Mouse (Mus musculus) stomach, embryonic 14.5 days (tissue): ENCODE measurements around the gene 1700006A11Rik. TPM values are rescaled to one million over a fixed set of nuclear protein-coding genes. Genes with fewer than 3 reads are reported as not detected.
"Not testable (repeated sequence)": the region's sequence is repeated elsewhere in the genome, so short reads cannot be mapped to it uniquely, and the experiment has no call there.

Experiments used
- ATAC-seq: fragments of 200-750 bp; cut with Nextera tagmentation; 2 replicates; pipeline ENCODE4 v1.8.0; 2017; ENCODE audit warnings: low read depth, moderate TSS enrichment; ENCODE audit not compliant: insufficient number of reproducible peaks, insufficient read depth, low FRiP score
- H3K27ac ChIP-seq: fragments of 300-500 bp; sonication (generic); 2 replicates; pipeline ENCODE4 v1.5.1; 2014; ENCODE audit warnings: mild to moderate bottlenecking, low read length, moderate library complexity, mixed read lengths
- H3K27me3 ChIP-seq: fragments of 300-500 bp; sonication (generic); 2 replicates; pipeline ENCODE4 v1.6.1; 2014; ENCODE audit warnings: low read length, control low read depth, mixed read lengths; ENCODE audit not compliant: control insufficient read depth, insufficient read depth
- H3K36me3 ChIP-seq: fragments of 300-500 bp; sonication (generic); 2 replicates; pipeline ENCODE4 v1.6.1; 2014; ENCODE audit warnings: mild to moderate bottlenecking, control low read depth, low read length, moderate library complexity, mixed read lengths; ENCODE audit not compliant: control insufficient read depth, insufficient read depth
- H3K4me1 ChIP-seq: fragments of 300-500 bp; sonication (generic); 2 replicates; pipeline ENCODE4 v1.6.1; 2014; ENCODE audit warnings: low read length, control low read depth, mixed read lengths; ENCODE audit not compliant: control insufficient read depth, insufficient read depth
- H3K4me2 ChIP-seq: fragments of 300-500 bp; sonication (generic); replicated peaks from 2 replicates; pipeline ENCODE4 v1.6.1; 2014; ENCODE audit warnings: low read depth, low read length, control low read depth
- H3K4me3 ChIP-seq: fragments of 300-500 bp; sonication (generic); 2 replicates; pipeline ENCODE4 v1.5.1; 2014; ENCODE audit warnings: low read depth, low read length, control low read depth
- H3K9ac ChIP-seq: fragments of 300-500 bp; sonication (generic); replicated peaks from 2 replicates; pipeline ENCODE4 v1.6.1; 2014; ENCODE audit warnings: low read depth, mild to moderate bottlenecking, control low read depth, low read length, moderate library complexity, mixed read lengths
- H3K9me3 ChIP-seq: fragments of 300-500 bp; sonication (generic); 2 replicates; pipeline ENCODE4 v1.6.1; 2016; ENCODE audit warnings: low read depth, low read length, control low read depth; ENCODE audit not compliant: control insufficient read depth
- WGBS: fragments of 180-500 bp; shearing (Covaris S2); extraction: QIAGEN DNeasy Blood & Tissue Kit; methylation state at CpG from one replicate; pipeline ENCODE4 v1.1.7; 2014; 5-methylcytosine and 5-hydroxymethylcytosine counted together
- polyA plus RNA-seq: library from polyadenylated mRNA; unstranded; fragments of >200 nt; fragmentation: Nextera tagmentation; extraction: Ambion mirVana; gene quantifications from 2 replicates; pipeline ENCODE4 v1.2.1, GENCODE M21; 2014

1700006A11Rik gene
- not detected in 2 replicates for polyA plus RNA-seq

- 86% methylated on average over 1 of the region's 1 CpGs for WGBS
- no peaks in the 10 kb centered on the region for H3K4me1 ChIP-seq
- H3K4me3 ChIP-seq: no peak within 1 kb of the TSS
- H3K36me3 ChIP-seq: no peaks in the 10 kb centered on the region
- H3K9ac ChIP-seq: no peak within 1 kb of the TSS
- no peak within 1 kb of the TSS for H3K4me2 ChIP-seq
- no peaks in the 10 kb centered on the region for H3K27me3 ChIP-seq
- H3K9me3 ChIP-seq: no peaks in the 10 kb centered on the region
- no peak for ATAC-seq
- no peak within 1 kb of the TSS for H3K27ac ChIP-seq
Measured at GRCm38 (mm10) chr3:124425940-124426339, at the start of gene 1700006A11Rik. 1700006A11Rik (minus strand) TSS chr3:124426040.

- ATAC-seq: not testable (repeated sequence)
- WGBS: 85% methylated on average over 5 of the region's 5 CpGs
Measured at GRCm38 (mm10) chr3:124474291-124474690, 48.5 kb upstream of the 1700006A11Rik start.

DNA sequence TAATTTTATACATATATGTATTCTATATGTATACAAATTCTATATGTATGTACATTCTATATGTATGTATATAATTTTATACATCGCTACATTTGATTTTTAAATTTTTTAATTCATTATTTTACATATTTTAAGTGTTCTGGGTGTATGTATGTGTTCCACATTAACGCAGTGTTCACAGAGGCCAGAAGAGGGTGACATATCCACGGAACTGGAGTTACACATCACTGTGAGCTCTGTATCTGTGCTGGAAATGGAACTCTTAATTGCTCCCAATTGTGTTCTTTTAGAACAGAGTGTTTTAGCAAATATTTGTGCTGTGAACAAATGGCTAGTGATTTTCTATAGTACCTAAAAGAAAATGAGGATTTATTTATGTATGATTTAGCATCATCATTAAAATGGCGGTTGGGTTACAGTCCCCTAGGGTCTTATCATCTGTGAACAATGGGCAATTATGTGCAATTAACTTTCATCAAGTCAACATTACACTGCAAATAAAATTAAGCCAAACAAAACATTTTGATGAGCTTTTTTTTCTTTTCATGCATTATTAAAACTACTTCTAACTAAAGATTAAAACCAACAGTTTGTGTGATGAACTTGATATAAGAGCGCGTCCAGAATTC lies 40.4 kb upstream of the 1700006A11Rik start:
- Histone ChIP-seq H3K9me3 (no peaks in the 10 kb centered on the region), H3K27me3 (no peaks in the 10 kb centered on the region), H3K4me1 (no peaks in the 10 kb centered on the region), H3K4me3 (no peak overlapping the region), H3K36me3 (no peaks in the 10 kb centered on the region), H3K27ac (no peak overlapping the region), H3K4me2 (no peak overlapping the region), H3K9ac (no peak overlapping the region)
- ATAC-seq: no peak
- 86% methylated on average over 6 of the region's 6 CpGs for WGBS

More at GRCm38 (mm10) chr3:124474291-124474690, 48.5 kb upstream of the 1700006A11Rik start:
- H3K9me3 ChIP-seq, H3K36me3 ChIP-seq, H3K4me3 ChIP-seq, H3K4me1 ChIP-seq, H3K27ac ChIP-seq, H3K27me3 ChIP-seq, H3K9ac ChIP-seq, H3K4me2 ChIP-seq: not testable (repeated sequence)

GRCm38 (mm10) chr3:124392201-124392600 lies 33.6 kb downstream of the 1700006A11Rik start:
- Histone ChIP-seq H3K9me3 (no peaks in the 10 kb centered on the region), H3K27ac (no peak overlapping the region), H3K36me3 (no peaks in the 10 kb centered on the region), H3K4me1 (no peaks in the 10 kb centered on the region), H3K4me3 (no peak overlapping the region), H3K4me2 (no peak overlapping the region), H3K27me3 (no peaks in the 10 kb centered on the region), H3K9ac (no peak overlapping the region)
- 80% methylated on average over 5 of the region's 5 CpGs for WGBS
- ATAC-seq: no peak

GRCm38 (mm10) chr3:124390101-124390500 lies 35.7 kb downstream of the 1700006A11Rik start:
- ATAC-seq: no peak
- no peak overlapping the region for H3K27ac ChIP-seq
- H3K27me3 ChIP-seq: no peaks in the 10 kb centered on the region
- no peaks in the 10 kb centered on the region for H3K9me3 ChIP-seq
- H3K4me1 ChIP-seq: no peaks in the 10 kb centered on the region
- no peaks in the 10 kb centered on the region for H3K36me3 ChIP-seq
- 75% methylated on average over 2 of the region's 2 CpGs for WGBS
- H3K4me3 ChIP-seq: no peak overlapping the region
- H3K9ac ChIP-seq: no peak overlapping the region
- no peak overlapping the region for H3K4me2 ChIP-seq

DNA sequence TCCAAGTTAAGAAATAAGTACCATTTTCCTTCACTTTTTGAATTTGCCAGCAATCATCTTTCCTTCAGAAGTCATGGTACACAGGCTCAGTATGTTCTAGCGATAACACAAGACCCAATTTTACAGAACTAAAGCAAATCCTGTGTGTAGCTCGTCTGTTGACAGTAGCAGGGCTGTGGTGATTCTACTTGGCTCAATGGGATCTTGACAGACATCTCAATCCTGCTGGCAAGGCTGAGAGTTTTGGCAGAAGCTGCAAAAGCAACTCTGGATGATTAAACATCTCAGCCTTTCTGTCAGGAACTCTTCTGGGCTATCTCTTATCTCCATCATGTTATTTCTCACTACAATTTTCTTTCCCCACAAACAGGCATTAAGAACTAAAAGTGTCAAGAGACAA lies 36.2 kb downstream of the 1700006A11Rik start:
- H3K27ac ChIP-seq: no peak overlapping the region
- H3K27me3 ChIP-seq: no peaks in the 10 kb centered on the region
- H3K9ac ChIP-seq: no peak overlapping the region
- ATAC-seq: no peak
- H3K36me3 ChIP-seq: no peaks in the 10 kb centered on the region
- no peaks in the 10 kb centered on the region for H3K9me3 ChIP-seq
- no peaks in the 10 kb centered on the region for H3K4me1 ChIP-seq
- H3K4me2 ChIP-seq: no peak overlapping the region
- WGBS: 59% methylated on average over 2 of the region's 2 CpGs
- no peak overlapping the region for H3K4me3 ChIP-seq

DNA sequence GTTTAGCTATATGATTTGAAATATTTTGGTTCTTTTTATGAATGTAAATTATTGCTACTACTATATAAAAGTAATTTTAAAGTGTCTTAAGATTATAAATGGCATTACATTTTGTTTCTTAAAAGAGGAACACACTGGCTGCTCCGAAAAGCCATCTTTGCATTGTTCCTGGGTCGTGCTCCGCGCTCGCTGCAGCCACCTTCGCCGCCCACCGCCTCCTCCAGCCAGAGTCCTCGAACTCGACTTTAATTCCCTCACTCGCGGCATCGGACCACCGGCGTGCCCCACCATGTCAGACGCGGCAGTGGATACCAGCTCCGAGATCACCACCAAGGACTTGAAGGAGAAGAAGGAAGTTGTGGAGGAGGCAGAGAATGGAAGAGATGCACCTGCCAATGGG lies 40.5 kb downstream of the 1700006A11Rik start:
- H3K4me2 ChIP-seq, H3K9ac ChIP-seq, H3K27me3 ChIP-seq, ATAC-seq, H3K4me3 ChIP-seq, H3K4me1 ChIP-seq, H3K9me3 ChIP-seq, H3K27ac ChIP-seq, H3K36me3 ChIP-seq: not testable (repeated sequence)
- 91% methylated on average over 18 of the region's 18 CpGs for WGBS

GRCm38 (mm10) chr3:124372031-124372430 lies 53.8 kb downstream of the 1700006A11Rik start:
- Histone ChIP-seq H3K4me3 (no peak overlapping the region), H3K4me2 (no peak overlapping the region), H3K27ac (no peak overlapping the region), H3K4me1 (no peaks in the 10 kb centered on the region), H3K36me3 (no peaks in the 10 kb centered on the region), H3K27me3 (no peaks in the 10 kb centered on the region), H3K9ac (no peak overlapping the region), H3K9me3 (no peaks in the 10 kb centered on the region)
- WGBS: 81% methylated on average over 2 of the region's 2 CpGs
- ATAC-seq: no peak

GRCm38 (mm10) chr3:124357533-124357932 lies 68.3 kb downstream of the 1700006A11Rik start:
- ATAC-seq: no peak
- WGBS: 81% methylated on average over 3 of the region's 3 CpGs
- Histone ChIP-seq H3K9me3 (no peaks in the 10 kb centered on the region), H3K36me3 (no peaks in the 10 kb centered on the region), H3K27me3 (no peaks in the 10 kb centered on the region), H3K4me2 (no peak overlapping the region), H3K9ac (no peak overlapping the region), H3K27ac (no peak overlapping the region), H3K4me1 (no peaks in the 10 kb centered on the region), H3K4me3 (no peak overlapping the region)
